Mouse (Mus musculus): ENCODE data around the gene Fam83g.

DNA sequence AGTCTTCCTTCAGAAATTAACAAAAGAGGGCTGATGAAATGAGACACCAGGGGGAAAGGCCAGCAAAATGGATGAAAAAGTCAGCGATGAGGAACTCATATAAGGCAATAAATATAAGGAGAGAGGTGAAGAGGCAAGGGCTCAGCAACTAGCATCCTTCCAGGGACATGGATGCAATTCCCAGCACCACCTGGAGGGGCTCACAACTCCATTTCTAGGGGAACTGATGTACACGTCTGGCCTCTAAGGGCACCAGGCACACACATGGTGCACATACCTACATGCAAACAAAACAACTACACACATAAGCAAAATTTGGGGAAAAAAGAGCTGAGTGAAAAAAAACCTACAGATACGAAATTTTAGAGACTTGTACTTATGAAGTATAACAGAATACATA is 60.6 kb downstream of the Fam83g start:
- no peak for TF ChIP-seq CTCF (IDR thresholded peaks at IDR 0.05; ENCODE audit: borderline replicate concordance, insufficient read depth, low read length)
- TF ChIP-seq POLR2A (IDR thresholded peaks at IDR 0.05; ENCODE audit: low read depth, low read length) = no peak

Measured in embryonic fibroblast, embryonic 13.5 days (primary cell).